Mouse (Mus musculus) erythroblast, embryonic 14.5 days (primary cell): Measurements from ENCODE around the gene Gm2663.

Experiments used
- GATA1 ChIP-seq: IDR thresholded peaks from 2 replicates; pipeline ENCODE4 v1.6.1; 2012; ENCODE audit warnings: low read length, inconsistent platforms, mixed read lengths
- TAL1 ChIP-seq: IDR thresholded peaks from 3 replicates; pipeline ENCODE4 v1.6.1; 2012; ENCODE audit warnings: low read length, inconsistent platforms, mixed read lengths

DNA sequence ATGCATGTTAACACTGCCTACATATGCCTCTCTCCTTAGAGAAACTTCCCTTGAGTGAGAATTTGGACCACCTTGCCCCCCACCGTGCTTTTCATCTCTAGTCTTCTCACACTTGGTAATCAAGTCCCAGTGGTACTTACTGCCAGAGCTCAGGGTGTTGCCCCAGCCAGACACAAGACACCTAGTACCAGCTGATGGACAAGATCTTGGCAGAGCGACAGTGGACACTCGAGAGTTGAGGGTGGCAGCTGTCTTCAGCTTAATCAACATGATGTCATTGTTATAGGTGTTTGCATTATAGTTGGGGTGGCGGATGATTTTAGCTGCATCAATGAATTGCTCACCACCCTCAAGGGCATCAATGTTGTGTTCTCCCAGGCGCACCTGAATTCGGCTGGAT is 33.5 kb upstream of the Gm2663 start:
- TF ChIP-seq TAL1, result no peak
- TF ChIP-seq GATA1, result no peak
